Mouse (Mus musculus) midbrain, embryonic 15.5 days (tissue): ENCODE measurements at regions not wholly inside any gene's neighbourhood (a gene's known extent, or its start where the extent isn't known, plus 50 kb on each side); places are given as distances from the start of the nearest gene placed in this dataset.
A peak's percentile ranks its signal among the peaks of the same experiment; 100 is the strongest.

ENCODE experiments used
- ATAC-seq: fragments of 200-750 bp; cut with Nextera tagmentation; replicated peaks from 2 replicates; pipeline ENCODE4 v1.8.0; 2017; ENCODE audit warnings: moderate TSS enrichment
- H3K27ac ChIP-seq: fragments of 300-500 bp; sonication (generic); 2 replicates; pipeline ENCODE4 v1.5.1; 2015; ENCODE audit warnings: mild to moderate bottlenecking, inconsistent platforms
- H3K27me3 ChIP-seq: fragments of 300-500 bp; sonication (generic); replicated peaks from 2 replicates; pipeline ENCODE4 v1.6.1; 2015; ENCODE audit warnings: inconsistent platforms
- H3K36me3 ChIP-seq: fragments of 300-500 bp; sonication (generic); replicated peaks from 2 replicates; pipeline ENCODE4 v1.6.1; 2015; ENCODE audit warnings: inconsistent platforms
- H3K4me1 ChIP-seq: fragments of 300-500 bp; sonication (generic); 2 replicates; pipeline ENCODE4 v1.6.1; 2015; ENCODE audit warnings: inconsistent platforms
- H3K4me2 ChIP-seq: fragments of 300-500 bp; sonication (generic); 2 replicates; pipeline ENCODE4 v1.6.1; 2015; ENCODE audit warnings: inconsistent platforms, mild to moderate bottlenecking, moderate library complexity
- H3K4me3 ChIP-seq: fragments of 300-500 bp; sonication (generic); 2 replicates; pipeline ENCODE4 v1.5.1; 2015; ENCODE audit warnings: mild to moderate bottlenecking, inconsistent platforms
- H3K9ac ChIP-seq: fragments of 300-500 bp; sonication (generic); 2 replicates; pipeline ENCODE4 v1.6.1; 2015; ENCODE audit warnings: mild to moderate bottlenecking, inconsistent platforms
- H3K9me3 ChIP-seq: fragments of 300-500 bp; sonication (generic); 2 replicates; pipeline ENCODE4 v1.6.1; 2016; ENCODE audit warnings: inconsistent platforms
- WGBS: fragments of 180-500 bp; shearing (Covaris S2); methylation state at CpG from one replicate; pipeline ENCODE4 v1.1.7; 2015; ENCODE audit warnings: mixed read lengths; 5-methylcytosine and 5-hydroxymethylcytosine counted together

GRCm38 (mm10) chrX:11550164-11550851 lies 222.7 kb downstream of the H2al1j start:
- peak; percentile 78 for ATAC-seq
- H3K27ac ChIP-seq: no peak overlapping the region
- WGBS: 29% methylated on average over 12 of the region's 12 CpGs

GRCm38 (mm10) chrX:11552177-11552576 lies 224.6 kb downstream of the H2al1j start:
- no peak overlapping the region for H3K27ac ChIP-seq
- 60% methylated on average over 5 of the region's 5 CpGs for WGBS

More at GRCm38 (mm10) chrX:11550164-11550851, 222.7 kb downstream of the H2al1j start:
- no peak overlapping the region for H3K9ac ChIP-seq
- H3K4me3 ChIP-seq: no peak overlapping the region
- no peaks in the 10 kb centered on the region for H3K9me3 ChIP-seq
- H3K4me1 ChIP-seq: peaks cover 24% of the 10 kb centered on the region
- no peaks in the 10 kb centered on the region for H3K36me3 ChIP-seq
- H3K27me3 ChIP-seq: no peaks in the 10 kb centered on the region; the same call in 1 of the 2 replicates
- H3K4me2 ChIP-seq: no peak overlapping the region

GRCm38 (mm10) chrX:11555035-11555570 lies 227.5 kb downstream of the H2al1j start:
- no peaks in the 10 kb centered on the region for H3K36me3 ChIP-seq
- no peaks in the 10 kb centered on the region for H3K27me3 ChIP-seq
- 70% methylated on average over 7 of the region's 7 CpGs for WGBS
- no peaks in the 10 kb centered on the region for H3K9me3 ChIP-seq
- H3K4me1 ChIP-seq: peaks cover 18% of the 10 kb centered on the region
- H3K4me2 ChIP-seq: no peak overlapping the region
- H3K27ac ChIP-seq: no peak overlapping the region
- H3K9ac ChIP-seq: no peak overlapping the region
- no peak for ATAC-seq
- no peak overlapping the region for H3K4me3 ChIP-seq

More at GRCm38 (mm10) chrX:11552177-11552576, 224.6 kb downstream of the H2al1j start:
- no peak for ATAC-seq
- Histone ChIP-seq H3K9ac (no peak overlapping the region), H3K9me3 (no peaks in the 10 kb centered on the region), H3K36me3 (no peaks in the 10 kb centered on the region), H3K27me3 (no peaks in the 10 kb centered on the region; the same call in 1 of the 2 replicates), H3K4me1 (peaks cover 24% of the 10 kb centered on the region), H3K4me2 (no peak overlapping the region), H3K4me3 (no peak overlapping the region)

- Histone ChIP-seq H3K4me3 (no peak overlapping the region), H3K4me1 (peaks cover 5% of the 10 kb centered on the region; the same call in 1 of the 2 replicates), H3K27ac (no peak overlapping the region), H3K4me2 (no peak overlapping the region), H3K9ac (no peak overlapping the region), H3K27me3 (no peaks in the 10 kb centered on the region), H3K9me3 (no peaks in the 10 kb centered on the region), H3K36me3 (no peaks in the 10 kb centered on the region)
- 97% methylated on average over 2 of the region's 2 CpGs for WGBS
- ATAC-seq: no peak
Measured at GRCm38 (mm10) chrX:11558260-11558659, 230.6 kb downstream of the H2al1j start.

DNA sequence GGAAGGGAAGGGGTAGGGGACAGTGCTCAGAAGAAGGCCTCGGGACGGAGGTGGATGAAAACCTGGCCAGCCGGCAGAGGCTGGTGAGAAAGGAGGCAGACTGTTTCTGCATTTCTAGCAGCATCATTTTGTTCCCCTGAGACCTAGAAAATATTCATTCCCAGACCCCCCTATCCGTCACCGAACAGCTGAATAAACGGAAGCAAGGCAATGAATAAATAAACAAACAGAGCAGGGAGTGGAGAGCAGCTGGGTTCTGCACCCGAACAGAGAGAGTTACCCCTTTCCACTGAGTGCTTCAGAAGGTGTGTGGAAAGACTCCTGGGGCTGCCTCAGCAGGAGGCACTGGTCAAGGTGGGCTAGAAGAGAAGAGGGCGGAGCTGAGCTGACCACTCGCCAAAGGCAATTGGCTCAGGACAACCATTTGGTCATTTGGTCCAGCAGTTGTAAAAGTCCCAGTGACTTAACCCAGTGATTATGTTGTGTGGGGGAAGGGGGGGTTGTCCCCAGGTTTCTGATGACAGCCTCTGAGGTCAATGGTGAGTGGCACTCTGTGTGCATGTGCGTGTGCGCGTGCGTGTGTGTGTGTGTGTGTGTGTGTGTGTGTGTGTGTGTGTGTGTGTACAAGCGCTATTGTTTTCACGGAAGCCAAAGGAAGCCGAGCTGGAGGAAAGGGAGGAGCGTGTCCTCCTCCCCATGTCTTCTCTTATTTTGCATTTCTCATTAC lies 233.1 kb downstream of the H2al1j start:
- WGBS: 44% methylated on average over 16 of the region's 17 CpGs
- H3K4me3 ChIP-seq: no peak overlapping the region
- ATAC-seq: 0 out of 2 replicates have a peak, but pooled peaks have one; percentile 24
- H3K9ac ChIP-seq: no peak overlapping the region
- peak overlapping the region; percentile 42; the same call in 1 of the 2 replicates for H3K27ac ChIP-seq
- peaks cover 5% of the 10 kb centered on the region; the same call in 1 of the 2 replicates for H3K4me1 ChIP-seq
- no peaks in the 10 kb centered on the region for H3K27me3 ChIP-seq
- no peak overlapping the region for H3K4me2 ChIP-seq
- H3K36me3 ChIP-seq: no peaks in the 10 kb centered on the region
- no peaks in the 10 kb centered on the region for H3K9me3 ChIP-seq

- H3K9ac ChIP-seq: no peak overlapping the region
- peaks cover 3% of the 10 kb centered on the region; the same call in 1 of the 2 replicates for H3K4me1 ChIP-seq
- H3K27ac ChIP-seq: no peak overlapping the region
- no peak for ATAC-seq
- no peak overlapping the region for H3K4me3 ChIP-seq
- H3K4me2 ChIP-seq: no peak overlapping the region
- no peaks in the 10 kb centered on the region for H3K27me3 ChIP-seq
- H3K36me3 ChIP-seq: no peaks in the 10 kb centered on the region
- H3K9me3 ChIP-seq: no peaks in the 10 kb centered on the region
- WGBS: 77% methylated on average over 2 of the region's 2 CpGs
Measured at GRCm38 (mm10) chrX:11565888-11566287, 238.3 kb downstream of the H2al1j start.

GRCm38 (mm10) chrX:11567827-11568226 lies 240.2 kb downstream of the H2al1j start:
- Histone ChIP-seq H3K9me3 (no peaks in the 10 kb centered on the region), H3K4me3 (no peak overlapping the region), H3K27ac (no peak overlapping the region), H3K27me3 (no peaks in the 10 kb centered on the region), H3K4me2 (no peak overlapping the region), H3K4me1 (no peaks in the 10 kb centered on the region), H3K9ac (no peak overlapping the region), H3K36me3 (no peaks in the 10 kb centered on the region)
- no peak for ATAC-seq
- 82% methylated on average over 6 of the region's 6 CpGs for WGBS

DNA sequence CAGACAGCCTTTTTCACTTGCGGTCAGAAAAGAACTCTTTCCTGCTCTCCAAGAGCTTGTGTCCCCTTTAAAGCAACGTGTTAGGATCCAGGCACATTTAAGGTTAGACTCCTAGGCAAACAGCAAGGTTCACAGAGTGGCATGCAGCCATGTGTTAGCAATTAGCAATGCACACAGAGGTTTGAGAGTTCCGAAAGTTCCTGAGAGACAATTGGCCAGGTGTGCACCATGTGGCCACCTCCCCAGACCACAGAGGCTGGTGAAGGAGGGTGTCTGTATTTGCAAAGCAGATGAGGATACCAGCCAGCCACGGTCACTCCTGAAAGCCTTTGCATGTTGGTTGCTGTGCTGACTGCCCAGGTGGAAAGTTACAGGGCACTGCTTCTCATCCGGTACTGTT lies 240.6 kb downstream of the H2al1j start:
- H3K9me3 ChIP-seq: no peaks in the 10 kb centered on the region
- H3K4me1 ChIP-seq: no peaks in the 10 kb centered on the region
- H3K9ac ChIP-seq: no peak overlapping the region
- no peak overlapping the region for H3K27ac ChIP-seq
- no peak for ATAC-seq
- H3K4me3 ChIP-seq: no peak overlapping the region
- no peak overlapping the region for H3K4me2 ChIP-seq
- H3K27me3 ChIP-seq: no peaks in the 10 kb centered on the region
- 83% methylated on average over 5 of the region's 5 CpGs for whole genome bisulfite sequencing
- no peaks in the 10 kb centered on the region for H3K36me3 ChIP-seq

GRCm38 (mm10) chrX:11574354-11574753 lies 246.7 kb downstream of the H2al1j start:
- H3K4me3 ChIP-seq: no peak overlapping the region
- 72% methylated on average over 3 of the region's 3 CpGs for WGBS
- no peak overlapping the region for H3K9ac ChIP-seq
- H3K9me3 ChIP-seq: no peaks in the 10 kb centered on the region
- H3K27me3 ChIP-seq: no peaks in the 10 kb centered on the region; the same call in 1 of the 2 replicates
- H3K4me2 ChIP-seq: no peak overlapping the region
- no peaks in the 10 kb centered on the region for H3K4me1 ChIP-seq
- H3K36me3 ChIP-seq: no peaks in the 10 kb centered on the region
- no peak for ATAC-seq
- H3K27ac ChIP-seq: no peak overlapping the region

DNA sequence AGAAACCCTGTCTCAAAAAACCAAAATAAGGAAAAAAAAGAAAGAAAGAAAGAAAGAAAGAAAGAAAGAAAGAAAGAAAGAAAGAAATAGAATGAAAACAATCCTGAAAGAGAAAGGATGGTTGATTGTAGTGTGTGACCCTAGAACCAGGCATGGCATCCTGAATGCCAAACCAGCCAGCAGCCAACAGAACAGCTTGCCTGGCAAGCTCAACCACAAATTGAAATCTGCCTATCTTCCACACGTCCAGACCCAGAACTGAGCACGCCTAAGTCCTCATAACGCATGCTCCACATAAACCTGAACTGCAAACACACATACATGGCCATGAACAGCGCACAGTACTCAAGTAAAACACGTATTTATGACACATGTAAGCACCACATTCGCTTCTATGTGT lies 247.9 kb downstream of the H2al1j start:
- no peak overlapping the region for H3K4me3 ChIP-seq
- ATAC-seq: no peak

GRCm38 (mm10) chrX:11576287-11576686 lies 248.7 kb downstream of the H2al1j start:
- no peak for ATAC-seq
- WGBS: 73% methylated on average over 8 of the region's 8 CpGs
- Histone ChIP-seq H3K27ac (no peak overlapping the region), H3K4me2 (no peak overlapping the region), H3K36me3 (no peaks in the 10 kb centered on the region), H3K4me1 (no peaks in the 10 kb centered on the region), H3K9ac (no peak overlapping the region), H3K27me3 (no peaks in the 10 kb centered on the region; the same call in 1 of the 2 replicates), H3K4me3 (no peak overlapping the region), H3K9me3 (no peaks in the 10 kb centered on the region)

More for the DNA sequence above, 247.9 kb downstream of the H2al1j start:
- no peaks in the 10 kb centered on the region for H3K9me3 ChIP-seq
- H3K27me3 ChIP-seq: no peaks in the 10 kb centered on the region; the same call in 1 of the 2 replicates
- H3K4me1 ChIP-seq: no peaks in the 10 kb centered on the region
- H3K36me3 ChIP-seq: no peaks in the 10 kb centered on the region
- no peak overlapping the region for H3K9ac ChIP-seq
- H3K27ac ChIP-seq: no peak overlapping the region
- H3K4me2 ChIP-seq: no peak overlapping the region
- WGBS: 87% methylated on average over 6 of the region's 6 CpGs

- ATAC-seq: no peak
- WGBS: 68% methylated on average over 3 of the region's 3 CpGs
- no peak overlapping the region for H3K4me2 ChIP-seq
- H3K9me3 ChIP-seq: no peaks in the 10 kb centered on the region
- H3K4me1 ChIP-seq: no peaks in the 10 kb centered on the region
- no peak overlapping the region for H3K27ac ChIP-seq
- no peaks in the 10 kb centered on the region for H3K36me3 ChIP-seq
- H3K9ac ChIP-seq: no peak overlapping the region
- no peak overlapping the region for H3K4me3 ChIP-seq
- no peaks in the 10 kb centered on the region; the same call in 1 of the 2 replicates for H3K27me3 ChIP-seq
Measured at GRCm38 (mm10) chrX:11577294-11577693, 249.7 kb downstream of the H2al1j start.
